Mouse (Mus musculus) hindbrain, embryonic 16.5 days (tissue): Measurements from ENCODE around the gene Tdrkh. TPM values are rescaled to one million over a fixed set of nuclear protein-coding genes. Genes with fewer than 3 reads are reported as not detected.

ENCODE experiments used
- polyA plus RNA-seq: library from polyadenylated mRNA; unstranded; fragments of >200 nt; fragmentation: Nextera tagmentation; extraction: Ambion mirVana; gene quantifications from 2 replicates; pipeline ENCODE4 v1.2.1, GENCODE M21; 2015

The Tdrkh gene
- polyA plus RNA-seq, 1 experiment from 2014 or later = 54.8 TPM

Other genes starting within 250 kb of the Tdrkh start
- not detected in 2 replicates for gene Gm10696, start 235.1 kb upstream of the Tdrkh start, polyA plus RNA-seq
- 0.12 TPM in 1 of 2 replicates, not detected in the other for gene Gm5286, start 216.6 kb upstream of the Tdrkh start, polyA plus RNA-seq
- gene Gm4778, start 149.2 kb upstream of the Tdrkh start, polyA plus RNA-seq = not detected in 2 replicates
- gene Them4, start 103.2 kb upstream of the Tdrkh start, polyA plus RNA-seq = 63.7 and 72.1 TPM in 2 replicates
- gene Them5, start 71.2 kb upstream of the Tdrkh start, polyA plus RNA-seq = 0.29 TPM in 1 of 2 replicates, not detected in the other
- gene C2cd4d, start 50.8 kb upstream of the Tdrkh start, polyA plus RNA-seq = 1.6 and 1.8 TPM in 2 replicates
- 0.36 and 0.54 TPM in 2 replicates for gene Rorc, start 40.5 kb upstream of the Tdrkh start, polyA plus RNA-seq
- 1.7 and 2.3 TPM in 2 replicates for gene Lingo4, start 14.8 kb upstream of the Tdrkh start, polyA plus RNA-seq
- gene Mrpl9, start 30.0 kb downstream of the Tdrkh start, polyA plus RNA-seq = 63.7 and 64.5 TPM in 2 replicates
- 0.90 and 1.7 TPM in 2 replicates for gene Oaz3, start 30.6 kb downstream of the Tdrkh start, polyA plus RNA-seq
- 184 and 191 TPM in 2 replicates for gene Celf3, start 65.0 kb downstream of the Tdrkh start, polyA plus RNA-seq
- 14.0 and 17.8 TPM in 2 replicates for gene Riiad1, start 67.1 kb downstream of the Tdrkh start, polyA plus RNA-seq
- 94.7 and 95.0 TPM in 2 replicates for gene Snx27, start 169.4 kb downstream of the Tdrkh start, polyA plus RNA-seq
- not detected in 2 replicates for gene Gm10972, start 229.8 kb downstream of the Tdrkh start, polyA plus RNA-seq
- 9.0 TPM in 2 replicates for gene Tuft1, start 245.6 kb downstream of the Tdrkh start, polyA plus RNA-seq